Mouse (Mus musculus) ES-Bruce4 (cell line): ENCODE data around the gene Gm44503. TPM values are rescaled to one million over a fixed set of nuclear protein-coding genes. Genes with fewer than 3 reads are reported as not detected.
A peak's percentile ranks its signal among the peaks of the same experiment; 100 is the strongest.

ENCODE experiments used
- H3K27ac ChIP-seq: 2 replicates; pipeline ENCODE4 v1.5.1; 2012; ENCODE audit warnings: low read length, inconsistent platforms; ENCODE audit not compliant: insufficient read depth
- H3K27me3 ChIP-seq: 2 replicates; pipeline ENCODE4 v1.6.1; 2012; ENCODE audit warnings: mild to moderate bottlenecking, low read length, inconsistent platforms; ENCODE audit not compliant: control insufficient read depth, poor library complexity, insufficient read depth, severe bottlenecking
- H3K36me3 ChIP-seq: 2 replicates; pipeline ENCODE4 v1.6.1; 2012; ENCODE audit warnings: inconsistent platforms, mild to moderate bottlenecking, low read length, moderate library complexity; ENCODE audit not compliant: control insufficient read depth, poor library complexity, insufficient read depth, severe bottlenecking
- H3K4me1 ChIP-seq: one replicate; pipeline ENCODE4 v1.8.1; 2011; ENCODE audit warnings: low read length; ENCODE audit not compliant: control insufficient read depth, insufficient read depth
- H3K4me3 ChIP-seq: 2 replicates; pipeline ENCODE4 v1.5.1; 2011; ENCODE audit warnings: low read depth, mild to moderate bottlenecking, low read length
- H3K9ac ChIP-seq: 2 replicates; pipeline ENCODE4 v1.6.1; 2012; ENCODE audit warnings: low read depth, mild to moderate bottlenecking, inconsistent platforms; ENCODE audit not compliant: poor library complexity, severe bottlenecking
- H3K9me3 ChIP-seq: replicated peaks from 2 replicates; pipeline ENCODE4 v1.6.1; 2012; ENCODE audit warnings: mild to moderate bottlenecking, low read length, inconsistent platforms; ENCODE audit not compliant: control insufficient read depth, poor library complexity, insufficient read depth, severe bottlenecking
- CTCF ChIP-seq: IDR thresholded peaks from one replicate; pipeline ENCODE4 v1.8.1; 2011; ENCODE audit warnings: low read depth, low read length
- EP300 ChIP-seq: IDR thresholded peaks from 2 replicates; pipeline ENCODE4 v1.6.1; 2011; ENCODE audit warnings: low read depth, low read length; ENCODE audit not compliant: insufficient read depth
- POLR2A ChIP-seq: IDR thresholded peaks from one replicate; pipeline ENCODE4 v1.8.1; 2011; ENCODE audit warnings: low read length; ENCODE audit not compliant: insufficient read depth
- polyA plus RNA-seq: library from polyadenylated mRNA; stranded (reverse); fragments of >200 nt; gene quantifications from 2 replicates; pipeline ENCODE4 v1.2.4, GENCODE M21; 2011; ENCODE audit warnings: low read depth; ENCODE audit not compliant: missing spikeins, insufficient read depth, insufficient read length

The Gm44503 gene
- polyA plus RNA-seq, 1 experiment = not detected

GRCm38 (mm10) chr9:72944286-72944685 lies 14.4 kb upstream of the Gm44503 start:
- Histone ChIP-seq H3K4me1 (no peaks in the 10 kb centered on the region), H3K4me3 (0 out of 2 replicates have a peak overlapping the region, but pooled peaks have one; percentile 4), H3K27ac (no peak overlapping the region), H3K9me3 (peaks cover 5% of the 10 kb centered on the region), H3K9ac (no peak overlapping the region), H3K36me3 (no peaks in the 10 kb centered on the region), H3K27me3 (no peaks in the 10 kb centered on the region)
- TF ChIP-seq EP300 (no peak), POLR2A (no peak), CTCF (no peak)

- Histone ChIP-seq H3K36me3 (no peaks in the 10 kb centered on the region), H3K9me3 (peaks cover 5% of the 10 kb centered on the region), H3K4me1 (no peaks in the 10 kb centered on the region), H3K9ac (no peak overlapping the region), H3K27ac (no peak overlapping the region), H3K27me3 (no peaks in the 10 kb centered on the region), H3K4me3 (no peak overlapping the region)
- no peak for TF ChIP-seq EP300
- no peak for TF ChIP-seq CTCF
- TF ChIP-seq POLR2A = no peak
Measured at GRCm38 (mm10) chr9:72947010-72947409, 11.6 kb upstream of the Gm44503 start.

GRCm38 (mm10) chr9:72949572-72949971 lies 9.1 kb upstream of the Gm44503 start:
- Histone ChIP-seq H3K9me3 (peaks cover 5% of the 10 kb centered on the region), H3K27ac (no peak overlapping the region), H3K9ac (no peak overlapping the region), H3K36me3 (no peaks in the 10 kb centered on the region), H3K4me1 (no peaks in the 10 kb centered on the region), H3K27me3 (no peaks in the 10 kb centered on the region), H3K4me3 (no peak overlapping the region)
- TF ChIP-seq CTCF (no peak), EP300 (no peak), POLR2A (no peak)

DNA sequence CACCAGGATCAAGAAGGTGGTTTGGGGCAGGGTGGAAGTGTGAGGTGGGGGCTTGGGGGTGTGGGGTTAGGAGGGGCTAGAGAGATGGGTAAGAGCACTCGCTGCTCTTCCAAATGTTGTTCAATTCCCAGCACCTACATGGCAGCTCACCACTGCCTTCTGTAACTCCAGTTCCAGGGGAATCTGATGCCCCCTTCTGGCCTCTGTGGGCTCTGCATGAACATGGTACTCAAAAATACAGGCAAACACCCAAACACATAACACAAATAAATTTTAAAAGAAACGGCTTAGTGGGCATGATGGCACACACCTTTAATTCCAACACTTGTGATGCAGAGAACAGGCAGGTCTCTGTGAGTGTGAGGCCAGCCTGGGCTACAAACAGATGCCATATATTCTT lies 3.9 kb upstream of the Gm44503 start:
- H3K9me3 ChIP-seq = no peaks in the 10 kb centered on the region
- H3K4me1 ChIP-seq = no peaks in the 10 kb centered on the region
- no peaks in the 10 kb centered on the region for H3K27me3 ChIP-seq
- H3K36me3 ChIP-seq = no peaks in the 10 kb centered on the region
- H3K9ac ChIP-seq = no peak overlapping the region
- no peak overlapping the region for H3K4me3 ChIP-seq
- H3K27ac ChIP-seq = no peak overlapping the region
- peak; percentile 70 for TF ChIP-seq CTCF
- no peak for TF ChIP-seq EP300
- no peak for TF ChIP-seq POLR2A

GRCm38 (mm10) chr9:72955546-72955945 lies 3.1 kb upstream of the Gm44503 start:
- TF ChIP-seq EP300 = no peak
- TF ChIP-seq POLR2A = no peak
- peak; percentile 87 for TF ChIP-seq CTCF
- Histone ChIP-seq H3K36me3 (no peaks in the 10 kb centered on the region), H3K27ac (no peak overlapping the region), H3K27me3 (no peaks in the 10 kb centered on the region), H3K4me1 (no peaks in the 10 kb centered on the region), H3K9me3 (no peaks in the 10 kb centered on the region), H3K4me3 (no peak overlapping the region), H3K9ac (no peak overlapping the region)

DNA sequence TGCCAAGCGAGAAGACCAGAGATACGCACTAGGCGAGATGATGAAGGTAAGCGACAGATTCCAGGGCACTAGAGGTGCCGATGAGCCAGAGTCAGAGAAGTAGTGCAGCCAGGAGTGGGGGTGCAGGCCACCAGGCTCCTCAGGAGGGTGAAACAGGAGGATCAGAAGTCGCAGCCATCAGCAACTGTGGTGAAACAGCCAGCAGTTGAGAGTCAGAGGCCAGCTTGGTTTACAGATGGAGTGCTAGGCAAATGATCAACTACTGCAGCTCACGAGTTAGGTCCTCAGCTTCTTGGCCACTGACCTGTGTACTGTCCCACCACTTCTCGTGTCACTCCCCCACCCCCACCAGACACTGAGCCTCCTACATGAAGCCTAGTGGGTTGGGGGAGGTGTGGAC lies 2.7 kb downstream of the Gm44503 start:
- no peak for TF ChIP-seq POLR2A
- TF ChIP-seq CTCF = no peak
- TF ChIP-seq EP300 = no peak
- H3K36me3 ChIP-seq = no peaks in the 10 kb centered on the region
- H3K9ac ChIP-seq = no peak overlapping the region

DNA sequence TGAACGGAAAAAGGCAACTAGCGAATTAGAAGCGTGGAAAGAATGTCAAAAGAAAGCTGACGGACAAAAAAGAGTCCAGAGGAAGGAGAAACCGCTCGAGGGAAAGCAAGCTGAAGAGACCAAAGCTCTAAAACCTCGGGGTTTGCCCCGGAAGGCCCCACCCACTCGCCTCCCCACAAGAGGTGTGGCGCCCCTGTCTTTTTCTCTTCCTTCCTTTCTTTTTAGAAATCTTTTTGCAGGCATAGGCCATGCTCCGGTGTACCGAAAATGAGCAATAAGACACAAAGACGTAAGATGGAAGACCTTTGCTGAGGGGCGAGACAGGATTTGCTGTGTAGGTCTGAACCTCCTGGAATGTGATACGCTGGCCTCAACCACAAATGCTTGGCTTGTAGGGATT lies 3.3 kb downstream of the Gm44503 start:
- TF ChIP-seq POLR2A (no peak), EP300 (no peak), CTCF (no peak)
- H3K9me3 ChIP-seq = no peaks in the 10 kb centered on the region
- peak overlapping the region; percentile 33 for H3K9ac ChIP-seq
- H3K4me1 ChIP-seq = peaks cover 2% of the 10 kb centered on the region
- peak overlapping the region; percentile 34; the same call in 1 of the 2 replicates for H3K4me3 ChIP-seq
- H3K27me3 ChIP-seq = no peaks in the 10 kb centered on the region
- peak overlapping the region; percentile 4; the same call in 1 of the 2 replicates for H3K27ac ChIP-seq
- no peaks in the 10 kb centered on the region for H3K36me3 ChIP-seq

More for the DNA sequence above, 2.7 kb downstream of the Gm44503 start:
- Histone ChIP-seq H3K27ac (no peak overlapping the region), H3K9me3 (no peaks in the 10 kb centered on the region), H3K27me3 (no peaks in the 10 kb centered on the region), H3K4me1 (peaks cover 2% of the 10 kb centered on the region), H3K4me3 (no peak overlapping the region)
